Mouse (Mus musculus): ENCODE results near the gene Rac1. TPM values are rescaled to one million over a fixed set of nuclear protein-coding genes. Genes with fewer than 3 reads are reported as not detected.
"Not testable (repeated sequence)": the region's sequence is repeated elsewhere in the genome, so short reads cannot be mapped to it uniquely, and the experiment has no call there.

Rac1 gene
- polyA plus RNA-seq (2015; fragmentation: Nextera tagmentation; extraction: Ambion mirVana), result 352 and 355 TPM in 2 replicates

GRCm38 (mm10) chr5:143527486-143528307 is at the start of gene Rac1:
Gene Rac1, minus strand, starts transcription at chr5:143528036.
- Histone ChIP-seq H3K4me1 (peaks cover 46% of the 10 kb centered on the region), H3K9ac (peak within 1 kb of the TSS; percentile 100), H3K27me3 (replicated peaks) (no peaks in the 10 kb centered on the region), H3K9me3 (no peaks in the 10 kb centered on the region), H3K27ac (replicated peaks) (peak within 1 kb of the TSS; percentile 99), H3K4me3 (peak within 1 kb of the TSS; percentile 100), H3K36me3 (peaks cover 7% of the 10 kb centered on the region; the same call in 1 of the 2 replicates), H3K4me2 (peak within 1 kb of the TSS; percentile 91)
- under 1% methylated on average over 99 of the region's 105 CpGs for WGBS
- ATAC-seq (ENCODE audit: extremely low read depth, insufficient number of reproducible peaks, low FRiP score, low TSS enrichment), result peak; percentile 91

- 66% methylated on average over 19 of the region's 19 CpGs for WGBS
- Histone ChIP-seq H3K4me3 (no peak overlapping the region), H3K27me3 (replicated peaks) (no peaks in the 10 kb centered on the region), H3K36me3 (no peaks in the 10 kb centered on the region), H3K4me1 (peaks cover 19% of the 10 kb centered on the region), H3K27ac (replicated peaks) (0 out of 2 replicates have a peak overlapping the region, but pooled peaks have one; percentile 31), H3K9ac (no peak overlapping the region), H3K4me2 (no peak overlapping the region), H3K9me3 (no peaks in the 10 kb centered on the region)
- ATAC-seq (ENCODE audit: extremely low read depth, insufficient number of reproducible peaks, low FRiP score, low TSS enrichment), result no peak
Measured at GRCm38 (mm10) chr5:143574261-143575178, 46.7 kb upstream of the Rac1 start.

- 86% methylated on average over 4 of the region's 4 CpGs for whole genome bisulfite sequencing
- H3K9me3 ChIP-seq, result no peaks in the 10 kb centered on the region
- no peak overlapping the region for H3K4me3 ChIP-seq
- peaks cover 19% of the 10 kb centered on the region for H3K4me1 ChIP-seq
- no peak overlapping the region for H3K9ac ChIP-seq
- H3K4me2 ChIP-seq, result no peak overlapping the region
- no peak overlapping the region for H3K27ac ChIP-seq (replicated peaks)
- H3K36me3 ChIP-seq, result no peaks in the 10 kb centered on the region
- H3K27me3 ChIP-seq (replicated peaks), result no peaks in the 10 kb centered on the region
- ATAC-seq (ENCODE audit: extremely low read depth, insufficient number of reproducible peaks, low FRiP score, low TSS enrichment), result no peak
Measured at GRCm38 (mm10) chr5:143573067-143573466, 45.2 kb upstream of the Rac1 start.

- Histone ChIP-seq H3K36me3 (no peaks in the 10 kb centered on the region), H3K9me3 (no peaks in the 10 kb centered on the region), H3K27me3 (replicated peaks) (no peaks in the 10 kb centered on the region), H3K4me1 (peaks cover 19% of the 10 kb centered on the region), H3K9ac (no peak overlapping the region), H3K4me2 (no peak overlapping the region), H3K4me3 (no peak overlapping the region), H3K27ac (replicated peaks) (peak overlapping the region; percentile 44)
- no peak for ATAC-seq (ENCODE audit: extremely low read depth, insufficient number of reproducible peaks, low FRiP score, low TSS enrichment)
- 59% methylated on average over 5 of the region's 5 CpGs for WGBS
Measured at GRCm38 (mm10) chr5:143572195-143572594, 44.4 kb upstream of the Rac1 start.

- 8% methylated on average over 6 of the region's 6 CpGs for WGBS
- ATAC-seq (ENCODE audit: extremely low read depth, insufficient number of reproducible peaks, low FRiP score, low TSS enrichment), result peak; percentile 22; the same call in 1 of the 2 replicates
Measured at GRCm38 (mm10) chr5:143567860-143568259, 40.0 kb upstream of the Rac1 start.

GRCm38 (mm10) chr5:143567258-143567670 is 39.4 kb upstream of the Rac1 start:
- H3K9me3 ChIP-seq, result no peaks in the 10 kb centered on the region
- ATAC-seq (ENCODE audit: extremely low read depth, insufficient number of reproducible peaks, low FRiP score, low TSS enrichment), result no peak
- no peaks in the 10 kb centered on the region for H3K27me3 ChIP-seq (replicated peaks)
- peak overlapping the region; percentile 13; the same call in 1 of the 2 replicates for H3K4me2 ChIP-seq
- H3K36me3 ChIP-seq, result peaks cover 21% of the 10 kb centered on the region
- peaks cover 21% of the 10 kb centered on the region for H3K4me1 ChIP-seq
- peak overlapping the region; percentile 25; the same call in 1 of the 2 replicates for H3K27ac ChIP-seq (replicated peaks)
- H3K4me3 ChIP-seq, result no peak overlapping the region
- H3K9ac ChIP-seq, result no peak overlapping the region
- 73% methylated on average over 5 of the region's 5 CpGs for WGBS

More at GRCm38 (mm10) chr5:143567860-143568259, 40.0 kb upstream of the Rac1 start:
- peaks cover 19% of the 10 kb centered on the region for H3K4me1 ChIP-seq
- peak overlapping the region; percentile 25; the same call in 1 of the 2 replicates for H3K27ac ChIP-seq (replicated peaks)
- H3K36me3 ChIP-seq, result peaks cover 20% of the 10 kb centered on the region
- no peak overlapping the region for H3K9ac ChIP-seq
- H3K4me2 ChIP-seq, result peak overlapping the region; percentile 13; the same call in 1 of the 2 replicates
- no peak overlapping the region for H3K4me3 ChIP-seq
- no peaks in the 10 kb centered on the region for H3K9me3 ChIP-seq
- H3K27me3 ChIP-seq (replicated peaks), result no peaks in the 10 kb centered on the region

- not testable (repeated sequence) for H3K27ac ChIP-seq (replicated peaks); H3K4me3 ChIP-seq; H3K27me3 ChIP-seq (replicated peaks); H3K4me2 ChIP-seq; H3K9me3 ChIP-seq; ATAC-seq (ENCODE audit: extremely low read depth, insufficient number of reproducible peaks, low FRiP score, low TSS enrichment); H3K9ac ChIP-seq
- 84% methylated on average over 6 of the region's 6 CpGs for WGBS
- Histone ChIP-seq H3K36me3 (peaks cover 21% of the 10 kb centered on the region), H3K4me1 (peaks cover 21% of the 10 kb centered on the region)
Measured at GRCm38 (mm10) chr5:143566804-143567203, 39.0 kb upstream of the Rac1 start.

GRCm38 (mm10) chr5:143561544-143562185 is 33.8 kb upstream of the Rac1 start:
- Histone ChIP-seq H3K27me3 (replicated peaks) (no peaks in the 10 kb centered on the region), H3K9ac (peak overlapping the region; percentile 69), H3K4me1 (peaks cover 57% of the 10 kb centered on the region), H3K4me2 (peak overlapping the region; percentile 45), H3K4me3 (no peak overlapping the region), H3K36me3 (peaks cover 21% of the 10 kb centered on the region), H3K9me3 (no peaks in the 10 kb centered on the region), H3K27ac (replicated peaks) (peak overlapping the region; percentile 92)
- 49% methylated on average over 14 of the region's 14 CpGs for WGBS
- ATAC-seq (ENCODE audit: extremely low read depth, insufficient number of reproducible peaks, low FRiP score, low TSS enrichment), result peak; percentile 75

GRCm38 (mm10) chr5:143561009-143561408 is 33.2 kb upstream of the Rac1 start:
- no peak overlapping the region for H3K4me3 ChIP-seq
- no peaks in the 10 kb centered on the region for H3K27me3 ChIP-seq (replicated peaks)
- ATAC-seq (ENCODE audit: extremely low read depth, insufficient number of reproducible peaks, low FRiP score, low TSS enrichment), result no peak; the same call in 1 of the 2 replicates
- WGBS, result 96% methylated on average over 4 of the region's 4 CpGs
- H3K27ac ChIP-seq (replicated peaks), result peak overlapping the region; percentile 92
- peak overlapping the region; percentile 69 for H3K9ac ChIP-seq
- H3K9me3 ChIP-seq, result no peaks in the 10 kb centered on the region
- H3K36me3 ChIP-seq, result peaks cover 21% of the 10 kb centered on the region
- H3K4me2 ChIP-seq, result peak overlapping the region; percentile 45; the same call in 1 of the 2 replicates
- H3K4me1 ChIP-seq, result peaks cover 61% of the 10 kb centered on the region

- Histone ChIP-seq H3K36me3 (peaks cover 12% of the 10 kb centered on the region), H3K9ac (0 out of 2 replicates have a peak overlapping the region, but pooled peaks have one; percentile 21), H3K9me3 (no peaks in the 10 kb centered on the region), H3K4me1 (peaks cover 61% of the 10 kb centered on the region), H3K4me3 (no peak overlapping the region; the same call in 1 of the 2 replicates), H3K27me3 (replicated peaks) (no peaks in the 10 kb centered on the region), H3K27ac (replicated peaks) (peak overlapping the region; percentile 87), H3K4me2 (peak overlapping the region; percentile 40)
- ATAC-seq (ENCODE audit: extremely low read depth, insufficient number of reproducible peaks, low FRiP score, low TSS enrichment), result no peak
- 42% methylated on average over 3 of the region's 3 CpGs for WGBS
Measured at GRCm38 (mm10) chr5:143558731-143559130, 30.9 kb upstream of the Rac1 start.

Measured in heart, embryonic 13.5 days (tissue).